Mouse (Mus musculus): ENCODE measurements around the gene Ccdc7a.
"Not testable (repeated sequence)": the region's sequence is repeated elsewhere in the genome, so short reads cannot be mapped to it uniquely, and the experiment has no call there.

Ccdc7a gene

DNA sequence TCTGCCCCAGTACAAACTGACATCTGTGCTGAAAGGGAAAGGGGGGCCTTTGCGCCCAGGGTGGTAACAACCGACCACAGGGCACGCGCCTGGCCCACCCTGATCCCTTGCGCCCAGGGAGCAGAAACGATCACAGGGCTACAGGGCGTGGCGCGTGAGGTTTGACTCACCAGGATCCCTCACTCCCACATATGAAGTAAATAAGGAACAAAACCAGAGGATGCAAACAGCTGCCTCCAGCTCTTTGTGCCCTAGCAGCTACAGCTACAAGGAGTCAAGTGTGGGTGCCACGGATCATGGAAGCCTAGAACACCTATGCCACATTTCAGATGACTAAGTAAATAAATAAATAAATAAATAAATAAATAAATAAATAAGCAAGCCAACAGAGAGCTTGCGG lies at the start of gene Ccdc7a:
Ccdc7a (minus strand) TSS at position 101 of the 400 bp plus-strand sequence.
- DNase-seq, result not testable (repeated sequence)

DNA sequence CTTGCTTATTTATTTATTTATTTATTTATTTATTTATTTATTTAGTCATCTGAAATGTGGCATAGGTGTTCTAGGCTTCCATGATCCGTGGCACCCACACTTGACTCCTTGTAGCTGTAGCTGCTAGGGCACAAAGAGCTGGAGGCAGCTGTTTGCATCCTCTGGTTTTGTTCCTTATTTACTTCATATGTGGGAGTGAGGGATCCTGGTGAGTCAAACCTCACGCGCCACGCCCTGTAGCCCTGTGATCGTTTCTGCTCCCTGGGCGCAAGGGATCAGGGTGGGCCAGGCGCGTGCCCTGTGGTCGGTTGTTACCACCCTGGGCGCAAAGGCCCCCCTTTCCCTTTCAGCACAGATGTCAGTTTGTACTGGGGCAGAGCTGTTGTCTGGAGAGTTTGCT lies 1.5 kb upstream of the Ccdc7a start, which contains the start of gene Ccdc7b:
Ccdc7b (plus strand) TSS at position 301 of the 400 bp plus-strand sequence.
- DNase-seq, result not testable (repeated sequence)

DNA sequence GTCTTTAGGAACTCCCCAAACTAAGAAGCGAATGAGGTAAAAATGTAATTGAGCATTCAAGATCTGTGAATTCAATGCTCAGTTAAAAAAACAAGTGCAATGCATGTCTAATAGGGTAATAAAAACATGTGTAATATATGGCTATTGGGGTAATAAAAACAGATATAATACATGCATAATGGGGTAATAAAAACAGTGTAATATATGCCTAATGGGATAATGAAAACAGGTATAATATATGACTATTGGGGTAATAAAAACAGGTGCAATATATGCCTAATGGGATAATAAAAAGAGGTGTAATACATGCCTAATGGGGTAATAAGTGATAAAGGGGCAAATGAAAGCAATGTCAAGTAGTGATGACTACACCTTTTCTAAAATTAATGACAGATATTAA lies 73.9 kb downstream of the Ccdc7a start:
- no peak for DNase-seq

DNA sequence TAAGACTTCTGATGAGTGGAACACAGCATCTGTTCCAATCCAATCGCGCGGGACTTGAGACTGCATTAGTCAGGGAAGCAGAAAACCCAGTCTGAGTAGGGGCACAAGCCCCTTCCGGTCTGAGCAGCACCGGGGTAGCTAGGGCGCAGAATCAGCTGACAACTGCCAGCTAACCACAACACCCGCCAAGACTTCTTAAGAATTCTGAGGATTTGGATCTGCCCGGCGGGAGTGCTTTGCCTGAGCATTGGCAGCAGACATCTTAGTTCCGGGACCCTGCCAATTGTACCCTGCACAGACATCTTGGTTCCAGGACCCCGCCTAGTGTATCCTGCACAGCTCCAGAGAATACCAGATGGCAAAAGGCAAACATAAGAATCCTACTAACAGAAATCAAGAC lies 116.4 kb downstream of the Ccdc7a start:
- DNase-seq, result not testable (repeated sequence)

DNA sequence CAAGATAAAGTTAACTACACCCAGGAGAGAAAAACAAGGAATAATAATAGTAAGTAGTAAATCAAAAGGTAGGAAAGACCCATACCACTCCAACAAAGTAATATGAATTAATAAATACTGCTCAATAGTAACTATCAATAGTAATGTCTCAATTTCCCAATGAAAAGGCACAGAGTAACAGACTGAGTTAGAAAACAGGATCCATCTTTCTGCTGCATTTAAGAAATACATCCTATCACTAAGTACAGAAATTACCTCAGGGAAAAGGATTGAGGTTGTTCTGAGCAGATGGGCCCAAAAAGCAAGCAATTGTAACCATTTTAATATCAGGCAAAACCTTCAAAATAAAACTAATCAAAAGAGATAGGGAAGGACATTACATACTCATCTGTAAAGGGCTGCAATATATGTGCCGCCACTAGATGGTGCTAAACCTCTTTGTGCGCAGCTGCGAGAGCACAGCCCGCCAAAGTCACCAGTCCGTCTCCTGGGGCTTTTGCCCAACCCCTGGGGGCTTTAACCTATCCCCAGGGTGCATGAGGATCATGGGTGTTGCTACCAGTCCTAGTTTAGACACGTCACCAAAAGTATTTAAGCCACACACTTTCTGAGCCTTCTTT lies 124.2 kb downstream of the Ccdc7a start:
- DNase-seq, result peak; percentile 59

DNA sequence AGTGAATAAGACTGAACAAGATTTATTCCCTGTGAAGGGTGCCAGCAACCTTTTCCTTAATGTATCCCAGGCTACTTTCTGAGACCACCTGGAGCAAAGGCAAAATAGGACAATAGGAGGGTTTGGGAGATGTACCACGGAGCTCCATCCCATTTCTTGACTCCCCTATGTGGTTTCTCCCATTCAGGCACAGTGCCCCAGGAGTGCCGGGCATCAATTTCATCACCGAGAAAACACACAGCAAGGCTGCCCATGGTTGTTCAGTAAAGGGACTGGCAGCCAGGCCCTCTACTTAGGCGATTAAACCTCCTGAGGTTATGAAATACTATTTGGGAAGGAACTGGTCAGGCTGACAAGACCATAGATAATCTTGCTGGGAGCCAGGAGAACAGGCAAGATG lies 131.9 kb downstream of the Ccdc7a start:
- no peak for DNase-seq

DNA sequence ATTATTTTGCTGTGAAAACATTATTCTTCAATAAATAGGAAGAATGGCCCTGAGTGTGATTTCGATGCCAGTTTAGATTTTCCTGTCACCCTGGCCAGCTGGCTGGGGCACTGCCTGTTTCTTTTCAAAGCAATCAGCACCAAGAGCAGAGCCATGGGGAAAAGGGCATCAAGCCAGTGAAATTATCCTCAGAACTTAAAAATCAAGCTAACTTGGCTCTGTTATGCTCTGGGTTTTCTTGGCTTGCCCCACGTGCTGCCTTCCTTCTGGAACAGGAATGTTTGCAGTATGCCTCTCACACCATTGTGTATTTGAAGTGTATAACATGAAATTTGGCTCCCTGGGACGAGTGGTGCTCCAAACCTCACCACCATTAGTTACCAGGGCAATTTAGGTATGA lies 182.6 kb downstream of the Ccdc7a start:
- DNase-seq, result no peak

DNA sequence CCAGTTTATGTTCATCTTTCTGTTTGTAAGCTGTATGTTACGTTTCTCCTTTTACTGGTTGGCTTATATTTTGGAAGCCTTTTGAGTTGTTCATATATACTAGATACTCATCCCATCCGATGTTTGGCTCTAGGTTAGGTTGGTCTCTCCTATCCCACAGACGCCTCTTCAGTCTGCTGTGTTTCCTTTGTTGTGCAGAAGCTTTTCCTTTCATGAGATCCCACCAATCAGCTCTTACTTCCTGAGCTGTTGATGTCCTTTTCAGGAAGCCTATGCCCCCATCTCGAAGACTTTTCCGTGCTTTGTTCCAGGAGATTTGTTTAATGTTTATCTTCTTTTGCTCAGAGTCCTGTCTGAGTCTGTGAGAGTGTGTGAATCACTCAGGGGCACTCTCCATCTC lies 221.6 kb downstream of the Ccdc7a start:
- no peak for DNase-seq

DNA sequence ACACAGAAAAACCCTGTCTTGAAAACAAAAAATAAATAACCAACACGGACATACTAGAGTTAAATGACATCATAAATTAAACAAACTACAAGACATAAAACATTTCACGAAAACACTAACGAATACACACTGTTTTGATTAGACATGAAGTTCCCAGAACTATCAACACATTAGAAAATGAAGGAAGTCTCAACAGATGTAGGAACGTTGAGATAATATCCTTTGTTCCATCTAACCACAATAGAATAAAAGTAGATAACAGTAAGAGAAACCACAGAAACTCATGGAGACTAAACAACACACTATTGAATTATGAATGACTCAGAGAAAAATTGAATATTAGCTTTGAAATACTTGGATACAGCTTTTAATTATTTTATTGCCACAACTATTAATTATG lies 252.8 kb downstream of the Ccdc7a start:
- DNase-seq, result no peak

DNA sequence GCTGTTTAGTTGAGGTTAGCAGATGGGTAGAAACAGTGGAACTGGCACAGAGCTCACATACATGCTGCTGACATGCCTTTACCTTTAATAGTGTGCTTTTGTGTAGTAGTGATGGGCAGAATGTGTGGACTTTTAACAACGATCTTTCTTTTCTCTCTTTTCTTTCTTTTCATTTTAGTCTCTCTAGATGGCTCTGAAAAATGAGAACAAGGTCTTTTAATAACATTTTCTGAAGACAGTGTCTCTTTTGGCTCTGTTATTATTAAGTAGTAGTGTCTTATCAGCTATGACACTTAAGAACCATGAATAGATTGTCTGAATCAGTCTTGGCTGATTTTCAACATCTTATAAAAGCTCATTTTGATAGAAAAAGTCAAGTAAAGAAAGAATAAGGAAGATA lies 266.7 kb downstream of the Ccdc7a start, which contains the start of gene Gm3952:
Gm3952 (minus strand) TSS at position 101 of the 400 bp plus-strand sequence.
- DNase-seq, result no peak

DNA sequence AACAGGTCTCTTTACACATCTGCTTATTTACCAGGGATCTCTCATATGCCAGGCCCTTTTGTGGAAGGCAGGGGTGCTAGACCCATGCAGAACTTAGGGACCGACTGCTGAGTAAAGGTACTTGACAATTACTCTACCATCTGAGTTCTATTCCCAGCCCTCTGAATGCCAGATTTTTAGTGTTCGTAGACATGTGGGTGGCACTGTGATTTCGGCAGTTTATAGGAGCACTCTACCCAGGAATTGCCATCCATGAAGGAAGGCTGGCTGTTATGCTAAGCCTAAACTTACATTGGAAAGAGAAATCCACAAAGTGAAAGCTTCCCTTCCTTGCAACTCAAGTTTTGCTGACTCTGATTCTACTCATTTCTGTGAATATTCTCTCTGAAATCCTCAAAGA lies 329.6 kb downstream of the Ccdc7a start:
- DNase-seq, result no peak

DNA sequence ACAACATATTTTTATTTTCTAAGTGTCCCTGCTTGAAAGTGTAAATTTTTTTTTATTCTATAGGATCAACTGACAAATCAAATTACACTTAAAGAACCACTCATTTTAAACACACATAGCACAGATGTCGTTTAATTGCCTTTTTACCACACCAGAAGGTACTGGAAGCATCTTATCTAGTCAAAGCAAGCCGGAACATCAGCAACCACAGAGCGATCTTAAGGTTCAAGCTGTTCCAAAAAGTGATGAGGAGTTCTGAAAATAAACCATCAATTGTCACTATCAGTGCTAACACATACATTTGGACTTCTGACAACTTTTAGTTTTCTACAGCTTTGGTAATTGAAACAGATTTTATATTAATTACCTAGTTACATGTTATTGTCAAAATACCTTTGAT lies 331.2 kb downstream of the Ccdc7a start:
- no peak for DNase-seq

DNA sequence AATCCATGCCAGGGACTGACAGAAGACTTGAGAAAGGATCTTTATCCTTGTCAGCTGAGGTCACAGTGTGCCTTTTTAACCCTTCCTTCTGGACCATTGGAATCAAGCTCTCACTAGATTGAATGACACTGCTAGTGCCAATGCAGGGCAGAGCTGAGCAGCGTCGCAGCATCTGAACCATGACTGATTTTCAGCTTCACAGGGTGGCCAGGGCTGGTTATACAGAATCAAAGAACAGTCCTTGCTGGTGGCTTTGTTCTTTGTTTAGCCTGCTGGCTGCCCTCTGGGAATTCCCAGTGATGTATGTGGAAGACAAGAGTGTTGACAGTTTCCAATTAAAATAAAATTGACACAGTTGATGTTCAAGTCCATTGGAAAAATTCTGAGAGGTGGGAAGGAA lies 333.1 kb downstream of the Ccdc7a start:
- DNase-seq, result no peak

DNA sequence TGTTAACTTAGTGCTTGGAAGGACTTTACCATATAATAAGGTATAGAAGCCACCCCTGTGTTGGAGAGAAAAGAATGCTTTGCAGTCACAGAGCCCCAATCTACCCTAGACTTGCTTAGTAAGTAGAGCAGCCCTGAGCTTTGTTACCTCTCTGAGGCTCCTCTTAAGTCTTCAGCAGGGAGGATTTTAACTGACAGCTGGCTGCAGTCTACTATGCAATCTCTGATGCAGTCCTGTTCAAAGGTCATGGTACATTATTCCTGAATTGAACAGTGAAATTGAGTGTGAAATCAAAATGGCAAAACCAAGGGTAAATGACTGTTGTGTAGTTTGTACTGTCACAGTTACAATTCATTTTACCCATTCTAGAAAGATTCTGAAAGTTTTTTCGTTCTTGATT lies 338.1 kb downstream of the Ccdc7a start:
- DNase-seq, result no peak

DNA sequence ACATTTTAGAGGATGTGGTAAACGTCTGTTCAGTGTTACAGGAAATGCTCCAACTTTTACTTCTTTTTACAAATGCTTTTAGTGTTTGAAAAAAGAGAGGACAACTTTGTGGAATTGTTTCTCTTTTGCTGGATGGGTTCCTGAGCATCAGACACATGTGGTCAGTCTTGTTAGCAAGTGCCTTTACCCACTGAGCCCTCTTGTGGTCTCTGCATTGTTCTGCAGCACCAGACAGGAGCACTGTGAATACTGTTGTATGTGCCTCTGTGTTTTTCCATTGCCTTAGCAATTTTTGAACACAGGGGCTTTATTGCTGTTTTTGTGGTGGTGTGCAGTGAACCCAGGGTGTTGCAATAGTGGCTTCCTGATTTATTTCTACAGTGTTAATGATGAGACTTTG lies 340.5 kb downstream of the Ccdc7a start:
- no peak for DNase-seq

DNA sequence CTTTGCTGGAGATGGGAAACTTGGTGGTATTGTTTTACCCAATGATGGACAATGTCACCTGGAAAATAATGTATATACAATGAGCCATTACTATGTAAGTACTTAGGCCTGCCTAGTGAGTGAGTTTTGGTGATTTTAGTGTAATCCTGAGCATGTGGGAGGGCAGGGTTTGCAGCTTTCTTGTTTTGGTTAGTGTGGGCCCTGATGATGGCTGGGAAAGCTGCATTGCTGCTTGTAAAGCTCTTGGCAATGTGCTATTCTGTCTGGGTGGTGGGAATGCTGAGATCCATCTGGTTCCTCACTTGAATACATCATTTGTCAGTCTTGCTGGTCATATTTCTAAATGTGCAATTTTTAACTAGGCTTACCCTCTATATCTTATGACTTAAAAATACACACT lies 349.1 kb downstream of the Ccdc7a start:
- no peak for DNase-seq

DNA sequence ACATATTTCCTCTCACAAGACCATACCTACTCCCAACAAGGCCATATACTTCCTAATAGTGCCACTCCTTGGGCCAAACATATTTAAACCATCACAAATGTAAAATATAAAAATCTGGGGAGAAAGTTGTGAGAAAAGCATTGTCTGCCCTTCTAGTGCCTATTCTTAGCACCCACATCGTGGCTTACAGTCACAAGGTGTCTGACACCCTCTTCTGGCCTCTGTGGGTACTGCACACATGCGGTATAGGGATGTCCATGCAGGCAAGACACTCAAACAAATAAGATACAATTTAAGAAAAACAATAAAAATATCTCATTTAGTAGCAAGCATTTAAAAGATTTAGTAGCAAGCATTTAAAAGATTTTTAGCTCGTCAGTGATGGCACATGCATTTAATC lies 356.1 kb downstream of the Ccdc7a start:
- DNase-seq, result peak; percentile 88

DNA sequence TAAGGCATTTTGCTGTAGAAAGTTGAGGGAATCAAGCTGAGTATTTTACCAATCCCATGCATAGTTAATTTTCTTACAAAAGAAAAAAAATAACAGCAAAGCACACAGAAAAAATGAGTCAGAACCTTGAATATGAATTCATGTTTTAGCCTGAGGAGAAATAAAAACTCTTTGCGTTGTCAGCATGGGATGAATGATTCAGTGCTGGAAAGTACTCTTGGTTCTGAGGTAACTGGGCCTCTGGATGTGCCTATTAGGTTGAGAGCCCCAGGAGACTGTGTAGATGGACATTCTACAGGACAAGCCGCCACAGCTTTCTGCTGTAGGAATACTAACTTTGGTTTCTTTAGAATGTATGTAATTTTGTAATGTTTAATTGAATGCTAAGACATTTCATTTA lies 360.5 kb downstream of the Ccdc7a start:
- DNase-seq, result no peak

DNA sequence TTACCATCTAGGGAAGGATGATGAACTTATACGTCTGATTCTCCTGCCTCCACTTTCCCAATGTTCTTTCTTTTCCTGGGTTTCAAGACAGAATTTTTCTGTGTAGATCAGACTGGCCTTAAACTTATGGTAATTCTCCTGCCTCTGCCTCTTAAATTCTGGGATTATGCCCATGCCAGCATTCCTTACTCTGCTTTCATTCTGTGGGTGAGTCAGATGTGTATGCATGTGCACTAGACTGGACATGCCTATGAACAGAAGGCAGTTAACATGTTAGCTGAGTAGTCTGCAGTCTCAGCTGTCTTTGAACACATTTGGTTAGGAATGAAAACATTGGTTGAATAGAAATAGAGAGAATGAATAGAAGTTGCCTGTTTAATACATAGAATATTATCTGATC lies 360.9 kb downstream of the Ccdc7a start:
- no peak for DNase-seq

DNA sequence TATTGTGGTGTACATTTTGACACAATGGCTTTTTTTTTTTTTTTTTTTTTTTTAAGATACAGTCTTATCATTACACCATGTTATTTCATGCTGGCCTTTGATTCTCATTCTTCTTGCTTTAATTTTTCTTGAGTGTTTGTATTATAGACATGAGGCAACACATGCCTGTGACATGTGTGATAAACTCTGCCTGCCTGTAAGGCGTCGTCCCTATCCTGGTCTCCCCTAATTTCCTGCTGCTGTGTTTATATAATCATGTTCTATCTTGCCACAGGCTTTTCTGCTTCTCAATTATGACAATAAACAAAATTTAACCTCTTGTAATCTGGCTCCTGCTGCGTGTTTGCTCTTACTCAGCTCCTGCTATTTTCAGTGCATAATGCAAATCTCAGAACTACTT lies 367.4 kb downstream of the Ccdc7a start:
- no peak for DNase-seq

DNA sequence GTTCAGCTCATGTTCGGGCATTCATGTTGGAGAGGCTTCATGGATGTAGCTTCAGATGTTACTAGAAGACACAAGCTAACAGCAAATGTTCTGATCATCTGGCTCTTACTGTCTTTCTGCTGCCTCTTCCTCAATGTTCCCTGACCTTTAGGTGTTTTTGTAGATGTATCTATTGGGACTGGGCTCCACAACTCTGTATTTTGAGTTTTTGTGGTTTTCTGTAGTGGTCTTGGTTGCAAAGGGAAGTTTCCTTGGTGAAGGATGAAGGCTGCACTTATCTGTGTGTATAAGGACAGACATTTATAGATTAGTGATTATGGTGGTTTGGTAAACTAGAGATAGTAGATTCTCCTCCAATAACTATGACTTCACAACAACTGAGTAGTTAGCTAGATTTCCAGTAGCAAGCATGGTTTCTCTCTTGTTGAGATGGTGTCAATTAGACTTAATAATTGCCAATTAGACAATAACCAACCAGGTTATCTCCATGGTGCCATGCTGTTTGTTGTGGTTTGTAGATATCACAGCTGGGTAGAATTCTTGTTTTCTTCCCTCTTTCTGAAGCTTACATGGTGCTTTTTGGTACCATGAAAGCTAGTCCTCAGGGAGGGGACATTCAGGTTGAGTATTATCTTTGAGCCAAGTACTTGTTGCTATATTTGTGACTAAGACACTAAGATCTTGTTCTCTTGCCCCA lies 368.5 kb downstream of the Ccdc7a start:
- DNase-seq, result no peak

DNA sequence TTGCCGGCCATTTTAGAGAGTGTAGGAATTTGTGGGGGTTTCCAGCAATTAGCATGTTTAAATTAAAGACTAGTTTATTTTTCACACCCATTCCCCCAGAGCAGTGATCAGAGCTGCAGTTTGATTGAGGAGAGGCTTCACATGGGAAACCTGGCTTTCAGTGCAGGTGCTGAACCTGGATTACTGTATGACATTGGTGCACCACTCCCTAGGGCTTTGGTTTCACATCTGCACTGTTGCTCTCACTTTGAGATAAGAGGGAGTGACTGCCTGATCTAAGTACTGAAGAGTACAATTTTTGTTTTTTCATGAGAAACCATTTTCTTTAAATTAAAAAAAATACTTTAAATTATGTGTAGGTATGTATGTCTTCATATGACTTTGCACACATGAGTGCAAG lies 375.3 kb downstream of the Ccdc7a start:
- DNase-seq, result no peak

DNA sequence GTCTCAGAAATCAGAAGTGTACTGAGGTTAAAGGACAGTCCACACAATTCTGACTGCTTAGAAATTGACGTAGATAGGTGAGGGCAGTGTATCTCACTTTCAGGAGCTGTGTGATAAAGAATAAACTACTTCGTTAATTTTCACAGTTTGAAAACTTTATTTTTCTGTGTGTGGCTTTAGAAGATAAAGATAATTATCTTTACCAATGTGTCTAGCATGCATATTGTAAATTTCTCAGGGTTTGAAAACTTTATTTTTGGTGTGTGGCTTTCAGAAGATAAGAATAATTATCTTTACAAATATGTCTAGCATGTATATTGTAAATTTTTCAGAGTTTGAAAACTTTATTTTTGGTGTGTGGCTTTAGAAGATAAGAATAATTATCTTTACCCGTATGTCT lies 376.6 kb downstream of the Ccdc7a start:
- DNase-seq, result no peak

DNA sequence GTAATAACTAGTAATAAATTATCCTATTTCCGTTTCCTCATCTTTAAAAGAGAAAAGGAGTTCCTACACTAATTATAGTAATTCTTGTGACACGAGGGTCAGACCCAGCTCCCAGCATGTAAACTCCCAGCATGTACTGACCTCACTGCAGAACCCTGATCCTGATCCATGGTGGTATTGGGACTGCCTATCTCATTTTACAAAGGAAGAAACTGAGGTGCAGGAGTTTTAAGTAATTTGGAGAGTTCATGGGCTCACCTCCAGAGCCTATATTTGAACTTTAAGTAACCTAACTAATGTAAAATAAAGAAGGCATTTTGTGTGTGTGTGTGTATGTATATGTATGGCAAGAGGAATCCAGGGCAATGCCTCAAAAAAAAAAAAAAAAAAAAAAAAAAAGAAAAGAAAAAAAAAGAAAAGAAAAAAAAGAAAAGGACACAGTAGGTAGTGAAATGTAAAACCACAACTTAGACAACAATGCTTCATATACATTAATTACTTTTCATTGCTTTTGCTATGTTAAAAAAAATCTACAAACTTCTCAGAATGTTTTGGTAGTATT lies 378.8 kb downstream of the Ccdc7a start:
- DNase-seq, result no peak
